Mouse (Mus musculus) thymus, postnatal 4 days (tissue): ENCODE measurements around the gene Gm20388.

Experiments used
- DNase-seq: peaks from one replicate; pipeline ENCODE4 v3.0.0; 2021

The Gm20388 gene

DNA sequence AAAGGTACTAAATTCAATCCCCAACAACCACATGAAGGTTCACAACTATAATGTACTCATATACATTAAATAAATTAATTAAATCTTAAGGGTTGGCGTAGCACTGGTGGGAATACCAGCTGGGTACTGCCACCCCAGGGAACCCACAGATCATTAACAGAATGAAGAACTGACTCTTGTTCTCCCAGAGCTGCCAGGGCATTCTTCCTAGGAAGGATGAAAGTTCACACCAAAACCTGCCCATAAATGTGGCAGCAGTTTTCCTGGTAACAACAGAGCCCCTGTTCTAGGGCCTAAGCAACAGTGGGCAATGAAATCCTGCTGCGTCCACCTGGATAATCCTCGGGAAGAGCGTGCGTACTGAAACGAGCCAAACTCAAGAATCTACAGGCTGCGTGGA lies 2531.7 kb downstream of the Gm20388 start:
- DNase-seq, result no peak

DNA sequence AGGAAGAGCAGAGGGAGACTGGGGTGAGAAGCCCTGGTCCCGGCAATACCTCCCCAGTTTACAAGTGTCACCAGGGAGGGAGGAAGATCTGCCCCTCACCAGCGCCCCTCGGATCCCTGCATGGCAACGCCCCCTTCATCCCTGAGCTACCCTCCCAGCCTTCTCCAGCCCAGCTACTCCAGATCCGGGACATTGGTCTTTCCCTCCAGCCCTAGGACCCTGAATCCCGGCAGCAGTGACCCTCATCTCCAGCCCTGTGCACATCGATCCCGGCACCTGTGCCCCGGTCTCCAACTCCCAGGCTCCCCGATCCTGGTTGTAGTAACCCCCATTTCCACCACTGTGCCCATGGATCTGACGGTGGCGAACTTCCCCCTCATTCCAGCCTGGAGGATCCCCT lies 2532.1 kb downstream of the Gm20388 start:
- DNase-seq, result peak; percentile 30

DNA sequence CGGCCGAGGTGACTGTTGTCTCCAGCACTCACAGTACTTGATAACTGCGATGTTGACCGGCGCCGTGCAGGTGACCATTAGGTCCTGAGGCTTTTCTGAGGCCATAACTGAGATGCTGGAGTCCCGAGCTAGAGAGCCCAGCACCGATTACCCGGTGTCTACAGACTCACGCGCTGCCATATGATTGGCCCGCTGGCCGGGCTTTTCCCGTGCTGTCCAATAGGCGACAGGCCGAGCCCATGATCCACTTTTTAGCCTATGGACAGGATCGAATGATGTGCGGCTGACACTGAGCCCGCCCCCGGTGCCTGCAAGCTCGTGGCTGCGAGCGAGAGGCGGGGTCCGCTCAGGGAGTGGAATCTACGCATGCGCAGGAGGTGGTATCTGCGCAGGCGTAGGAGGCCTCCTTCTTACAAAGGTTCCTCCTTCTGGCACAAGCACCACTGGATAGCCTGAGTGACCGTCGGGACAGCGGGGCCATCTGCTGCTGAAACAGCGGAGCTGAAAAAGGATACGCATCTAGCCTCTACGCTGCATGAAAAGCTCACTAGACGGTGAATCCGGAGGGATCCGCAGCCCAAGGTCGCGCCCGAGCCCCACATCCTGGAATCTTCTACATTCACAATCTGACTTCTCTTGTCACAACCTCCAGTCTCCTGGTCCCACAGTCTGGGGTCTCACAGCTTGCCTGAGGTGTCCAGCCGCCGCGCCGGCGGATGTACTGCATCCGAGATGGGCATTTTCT lies 2532.8 kb downstream of the Gm20388 start, which contains the start of gene Mvd:
Gene Mvd, minus strand, starts transcription at position 161 of the 745 bp plus-strand sequence.
- DNase-seq, result peak; percentile 98

DNA sequence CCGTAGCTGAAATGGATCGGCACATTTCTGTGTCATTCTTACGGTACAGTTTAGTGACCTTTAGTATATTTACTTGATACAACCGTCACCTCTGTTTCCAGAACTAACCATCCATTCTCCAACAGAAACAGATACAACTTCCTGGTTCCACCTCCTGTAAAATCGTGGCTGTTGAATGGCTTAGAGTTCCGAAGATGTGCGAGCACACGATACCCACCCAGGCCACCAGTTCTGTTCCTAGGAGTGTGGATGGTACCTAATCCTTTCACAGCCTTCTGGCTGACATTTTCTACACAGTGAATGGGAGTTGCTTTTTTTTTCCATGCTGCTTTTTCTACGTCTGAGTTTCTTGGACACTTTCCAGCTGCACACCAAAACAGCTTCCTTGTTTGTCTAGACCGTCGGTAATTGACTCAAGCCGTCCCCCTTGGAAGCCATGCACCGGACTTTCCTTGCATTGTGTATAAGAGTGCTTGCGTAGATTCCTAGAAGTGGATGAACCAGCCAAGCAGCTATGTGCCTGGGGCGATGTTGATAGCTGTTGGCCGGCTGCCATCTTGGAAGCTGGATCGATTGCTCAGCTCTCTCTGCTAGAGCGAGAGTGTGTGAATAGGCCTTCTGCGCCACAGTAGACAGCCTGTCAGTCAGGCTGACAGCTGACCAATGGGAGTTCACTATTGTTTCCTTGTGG lies 2533.6 kb downstream of the Gm20388 start:
- DNase-seq, result peak; percentile 59

DNA sequence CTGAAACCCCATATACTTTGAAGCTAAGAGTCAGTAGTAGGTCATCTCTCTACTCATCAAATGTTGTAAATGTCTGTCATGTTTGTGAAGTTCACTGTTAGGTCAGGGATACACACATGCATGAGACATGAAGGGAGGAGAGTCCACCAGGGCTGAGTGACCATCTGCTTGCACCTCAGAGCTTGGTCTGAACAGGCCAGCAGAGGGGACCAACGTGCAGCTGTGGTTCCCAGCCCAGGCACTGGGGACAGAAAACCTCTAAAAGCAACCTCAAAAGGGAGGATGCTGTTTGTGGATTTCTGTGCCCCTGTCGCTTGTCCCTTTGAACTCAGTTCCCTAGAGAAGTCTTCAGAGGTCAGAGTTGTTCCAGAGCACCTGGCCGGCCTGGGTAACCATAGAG lies 2534.6 kb downstream of the Gm20388 start:
- no peak for DNase-seq

DNA sequence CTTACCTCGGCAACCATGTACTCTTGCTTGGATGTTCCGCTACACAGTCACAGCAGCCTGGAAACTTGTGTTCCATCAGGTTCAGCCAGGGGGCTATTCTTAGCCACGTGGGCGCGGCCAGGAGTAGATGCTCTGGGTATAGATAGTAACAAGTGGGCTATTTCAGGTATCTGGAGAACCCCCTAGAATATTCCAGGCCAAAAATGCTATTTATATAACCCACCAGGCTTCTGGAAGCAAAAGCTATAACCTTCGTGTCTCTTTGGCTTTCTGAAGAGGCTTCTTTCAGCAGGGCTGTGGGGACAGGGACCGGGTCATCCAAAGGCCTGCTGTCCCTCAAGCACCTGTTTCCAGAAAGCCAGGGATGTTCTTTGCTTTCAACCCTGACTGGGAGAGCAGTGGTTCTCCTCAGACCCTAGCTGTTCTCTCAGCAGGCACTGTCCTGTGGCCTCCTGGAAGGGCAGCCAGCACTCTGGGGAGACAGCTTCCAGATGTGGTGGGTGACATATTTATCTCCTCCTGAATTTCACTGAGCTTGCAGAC lies 2540.6 kb downstream of the Gm20388 start:
- DNase-seq, result no peak

DNA sequence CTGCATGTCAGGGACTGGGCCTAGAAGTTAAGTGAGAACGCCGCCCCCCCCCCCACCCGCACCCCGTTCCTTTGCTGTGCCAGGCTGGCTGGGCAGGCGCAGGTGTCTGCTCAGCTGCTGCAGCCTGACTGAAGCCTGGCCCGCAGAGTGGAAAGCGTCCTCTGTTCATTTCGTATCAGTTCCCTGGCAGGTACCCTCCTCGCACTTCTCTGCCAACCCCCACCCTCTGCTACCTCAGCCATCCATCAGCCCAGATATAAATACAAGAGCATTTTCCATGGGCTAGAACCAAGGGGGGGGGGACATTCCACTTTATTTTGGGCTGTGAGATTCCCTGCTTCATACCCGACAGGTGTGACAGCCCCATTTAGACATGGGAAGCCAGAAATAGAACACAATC lies 2541.5 kb downstream of the Gm20388 start:
- no peak for DNase-seq

DNA sequence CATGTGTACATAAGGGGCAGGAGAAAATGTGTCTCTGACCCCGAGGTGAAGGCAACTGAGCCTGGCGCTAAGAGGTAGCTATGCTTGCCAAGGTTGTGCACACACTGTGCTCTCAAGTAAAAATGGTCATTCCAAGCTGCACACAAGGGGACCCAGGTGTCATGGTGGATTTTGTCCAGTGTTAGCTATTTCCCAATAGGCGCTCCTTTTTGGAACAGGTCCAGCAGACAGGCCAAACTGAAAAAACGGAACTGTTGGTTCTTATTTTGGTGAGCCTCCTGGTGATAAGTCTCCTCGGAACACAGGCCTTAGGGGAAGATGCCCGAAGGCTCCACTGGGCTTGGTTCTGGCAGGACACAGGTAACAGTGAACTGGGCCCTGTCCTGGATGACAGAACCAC lies 2543.8 kb downstream of the Gm20388 start:
- DNase-seq, result no peak

DNA sequence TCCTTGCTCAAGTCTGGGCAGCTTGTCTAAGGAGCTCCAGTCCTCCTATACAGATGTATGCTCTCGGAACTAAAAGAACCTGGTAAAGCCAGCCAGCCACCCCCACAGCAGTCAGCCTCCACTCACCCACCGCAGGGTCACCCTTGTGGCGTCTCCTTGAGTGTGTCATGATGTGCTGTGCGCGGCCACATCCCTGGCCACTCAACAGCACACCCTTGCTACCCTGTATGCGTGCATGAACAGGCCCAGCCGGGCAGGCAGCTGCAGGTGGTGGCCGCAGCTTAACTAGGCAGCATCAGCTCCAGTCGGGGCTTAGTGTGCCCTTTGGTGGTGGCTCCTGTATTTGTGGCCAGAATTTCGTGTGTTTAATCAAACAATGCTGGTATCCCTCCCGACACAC lies 2546.5 kb downstream of the Gm20388 start:
- no peak for DNase-seq

DNA sequence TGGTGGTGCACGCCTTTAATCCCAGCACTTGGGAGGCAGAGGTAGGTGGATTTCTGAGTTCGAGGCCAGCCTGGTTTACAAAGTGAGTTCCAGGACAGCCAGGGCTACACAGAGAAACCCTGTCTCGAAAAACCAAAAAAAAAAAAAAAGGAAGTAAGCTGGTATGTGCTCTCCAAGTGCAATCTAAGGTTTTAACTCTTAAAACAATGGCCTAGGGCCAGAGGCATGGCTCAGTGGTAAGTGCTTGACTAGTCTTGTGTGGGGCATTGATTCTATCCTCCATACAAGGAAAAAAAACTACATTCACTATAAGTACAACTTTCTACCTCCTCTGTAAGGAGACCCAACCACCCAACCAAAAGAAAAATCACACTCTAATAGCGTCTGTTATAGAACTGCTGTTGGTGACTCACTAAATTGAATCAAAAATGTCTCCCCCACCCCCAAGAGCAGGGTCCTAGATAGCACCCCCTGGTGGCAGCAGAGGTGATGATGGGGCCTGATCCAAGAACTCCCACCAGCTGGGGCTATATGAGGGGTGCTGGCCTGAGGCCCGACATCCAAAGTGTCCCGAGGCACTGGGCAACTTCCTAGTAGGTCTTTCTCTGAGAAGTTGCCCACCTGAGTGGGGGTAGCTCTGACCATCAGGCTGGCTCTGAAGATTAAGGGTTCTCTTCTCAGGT lies 2548.7 kb downstream of the Gm20388 start:
- DNase-seq, result peak; percentile 92

DNA sequence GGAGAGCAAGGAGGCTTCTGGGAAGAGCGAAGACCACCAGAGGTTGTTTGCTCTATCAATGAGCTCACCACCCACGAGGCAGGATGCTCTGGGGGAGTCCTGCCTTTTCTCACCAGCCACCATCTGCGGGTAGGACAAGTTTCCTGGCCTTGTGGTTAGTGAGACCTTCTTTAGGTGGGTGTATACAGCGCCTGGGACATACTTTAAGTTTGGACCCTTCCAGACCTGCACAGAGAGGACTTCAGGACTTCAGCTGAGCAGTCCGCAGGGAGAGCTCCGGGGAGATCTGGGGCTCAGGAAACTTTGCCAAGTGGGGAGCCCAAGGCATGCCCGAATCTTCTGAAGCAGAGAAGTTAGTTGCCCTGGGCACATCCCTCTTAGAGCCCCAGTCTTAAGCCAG lies 2549.3 kb downstream of the Gm20388 start:
- peak; percentile 60 for DNase-seq

DNA sequence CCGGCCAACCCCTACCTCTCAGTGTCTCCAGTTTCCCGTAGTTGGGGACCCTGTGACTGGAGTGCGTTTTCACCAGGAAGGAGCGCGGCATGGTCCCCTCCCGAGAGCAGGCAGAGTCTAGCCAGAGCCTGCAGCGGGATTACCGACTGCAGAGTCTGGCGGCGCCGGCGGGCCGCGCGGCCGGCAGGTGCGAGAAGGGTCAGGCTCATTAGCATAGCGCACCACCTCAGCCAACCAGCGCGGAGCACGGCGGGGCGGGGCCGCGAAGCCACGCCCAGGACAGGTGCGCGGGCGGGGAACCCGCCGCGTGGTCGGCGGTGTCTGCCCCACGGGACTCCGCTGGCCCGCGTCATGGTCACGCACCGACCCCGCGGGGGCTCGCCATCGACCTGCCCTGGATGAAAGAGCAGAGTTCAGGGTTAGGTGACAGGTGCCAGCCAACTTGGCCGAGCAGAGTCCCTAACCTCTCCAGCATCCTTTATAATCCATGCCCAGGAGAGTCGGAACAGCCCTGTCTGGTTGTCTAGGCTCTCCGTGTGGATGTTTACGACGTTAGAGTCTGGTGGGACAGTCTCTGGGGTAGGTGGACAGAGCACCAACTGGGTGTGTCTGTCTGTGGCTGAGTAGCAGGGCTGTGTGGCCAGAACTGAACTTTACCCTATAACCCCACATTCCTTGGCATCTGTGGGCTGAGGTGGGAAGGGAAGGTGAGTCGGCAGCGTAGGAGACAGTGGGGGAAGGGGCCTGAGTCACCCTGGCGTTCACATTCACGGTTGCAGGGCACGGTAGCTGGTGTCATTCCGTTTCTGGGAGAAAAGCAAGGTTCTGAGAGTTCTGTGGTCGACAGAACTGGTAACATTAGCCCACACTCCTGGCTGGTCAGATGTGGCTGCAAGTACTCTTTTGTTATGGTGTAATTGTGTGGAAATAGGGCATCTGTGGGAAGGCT lies 2550.2 kb downstream of the Gm20388 start, which contains the start of gene Snai3:
Gene Snai3, minus strand, starts transcription at position 210 of the 949 bp plus-strand sequence.
- DNase-seq, result peak; percentile 87

DNA sequence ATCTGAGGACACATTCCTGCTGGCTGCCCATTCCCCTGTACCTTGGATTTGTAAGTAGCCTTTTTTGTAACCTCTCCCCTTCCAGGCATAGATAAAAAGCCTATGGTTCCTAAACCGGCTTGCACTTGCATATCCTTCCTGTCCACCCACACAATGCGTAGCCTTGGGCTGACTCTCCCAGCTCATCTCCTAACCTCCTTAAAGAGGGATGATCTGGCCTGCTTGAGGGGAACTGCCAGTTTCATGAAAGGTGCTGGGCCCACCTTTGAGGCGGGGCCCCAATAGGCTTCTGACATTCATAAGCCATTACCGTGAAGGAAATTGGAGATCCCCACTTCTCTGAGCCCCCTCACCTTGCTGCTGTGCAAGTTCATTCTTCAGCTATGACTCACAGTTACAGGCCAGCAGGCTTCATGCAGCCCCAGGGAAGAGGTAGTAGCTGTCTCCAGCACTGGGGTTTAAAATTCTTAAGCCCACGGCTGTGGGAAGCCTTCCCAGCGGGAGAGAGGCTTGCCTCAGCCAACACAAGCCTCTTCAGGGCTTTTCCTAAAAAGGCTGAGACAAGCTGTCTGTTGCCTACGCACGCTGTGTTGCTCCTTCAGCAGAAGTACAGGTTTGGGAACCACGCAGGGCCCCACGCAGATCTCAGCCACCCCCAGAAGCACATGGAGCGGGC lies 2551.0 kb downstream of the Gm20388 start:
- DNase-seq, result peak; percentile 44

DNA sequence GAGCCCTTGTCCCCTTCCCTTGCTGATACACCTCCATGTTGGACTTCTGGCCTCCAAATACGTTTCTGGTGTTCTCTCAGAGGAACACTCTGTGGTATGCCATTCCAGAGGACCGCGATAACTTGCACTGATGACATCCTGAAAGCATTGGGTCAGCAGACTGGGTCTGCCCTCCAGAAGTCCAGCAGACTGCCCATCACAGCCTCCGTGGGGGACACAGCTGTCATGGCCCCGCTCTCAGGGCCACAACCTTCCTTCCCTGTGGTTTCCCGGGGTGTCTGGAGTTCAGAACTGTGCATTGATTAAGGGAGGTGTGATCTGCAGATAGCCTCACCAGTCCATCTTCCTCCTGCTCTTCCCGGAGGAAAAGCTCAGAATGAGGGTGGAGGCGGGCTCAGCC lies 2551.9 kb downstream of the Gm20388 start:
- no peak for DNase-seq

DNA sequence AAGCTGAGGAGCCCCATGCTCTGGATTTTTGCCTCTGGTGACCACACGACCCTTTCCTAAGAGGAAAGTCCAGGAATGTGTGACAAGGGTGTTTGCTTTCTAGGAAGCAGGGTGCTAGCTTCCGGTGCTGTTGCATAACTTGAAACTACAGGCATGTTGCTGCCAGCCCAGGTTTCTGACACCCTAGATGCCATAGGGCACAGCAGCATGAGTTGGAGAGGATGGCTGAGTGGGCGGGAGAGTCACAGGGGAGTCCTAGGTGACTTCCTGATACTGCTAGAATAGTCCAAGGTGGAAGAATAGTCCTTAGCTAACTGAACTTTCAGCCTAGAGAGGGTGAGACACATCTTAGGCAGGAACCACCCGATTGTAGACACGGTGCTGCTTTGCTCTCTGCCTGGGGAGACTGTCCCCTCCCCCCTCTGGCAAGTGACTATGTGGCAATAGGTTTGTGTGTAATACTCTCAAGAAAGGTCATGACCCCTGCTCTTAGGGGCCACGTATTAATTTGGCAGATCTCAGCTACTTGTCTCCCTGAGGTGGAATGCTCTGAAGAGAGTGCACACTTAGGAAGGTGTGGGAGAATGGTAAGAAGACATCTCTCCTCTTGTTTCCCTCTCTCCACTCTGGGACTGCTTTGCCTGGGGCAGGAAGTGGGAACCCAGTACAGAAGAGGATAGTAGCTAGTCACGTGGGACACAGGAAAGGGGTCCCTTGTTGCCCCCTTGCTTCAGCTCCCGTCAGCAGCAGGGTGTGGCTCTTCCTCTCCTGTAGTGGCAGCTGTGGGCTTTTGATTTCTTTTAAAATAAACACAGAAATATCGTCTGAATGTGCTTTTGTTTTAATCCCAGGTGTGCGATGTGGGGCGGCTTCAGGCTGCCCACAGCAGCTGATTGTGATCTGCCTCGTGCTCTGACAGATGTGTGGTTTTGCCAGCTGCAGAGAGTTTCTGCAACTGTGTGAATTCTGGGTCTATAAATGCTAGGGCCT lies 2553.3 kb downstream of the Gm20388 start:
- peak; percentile 68 for DNase-seq

DNA sequence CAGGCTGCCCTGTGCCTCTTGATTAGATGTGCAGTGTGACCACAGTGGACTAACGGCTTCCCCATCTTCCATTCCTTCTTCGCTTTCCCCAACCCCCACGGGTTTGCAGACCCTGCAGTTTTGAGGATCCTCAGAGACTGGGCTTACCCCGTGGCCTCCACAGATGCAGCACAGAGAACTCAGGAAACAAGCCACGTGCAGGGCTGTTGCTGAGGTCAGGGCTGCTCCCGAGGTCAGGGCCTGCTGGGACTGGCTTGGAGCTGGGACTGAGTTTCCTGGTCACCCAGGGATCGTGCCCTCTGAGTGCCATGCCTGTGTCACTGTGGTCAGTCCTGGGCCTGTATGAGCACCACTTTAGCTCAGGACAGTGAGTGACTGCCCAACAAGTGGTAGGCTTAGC lies 2554.3 kb downstream of the Gm20388 start:
- DNase-seq, result peak; percentile 38

DNA sequence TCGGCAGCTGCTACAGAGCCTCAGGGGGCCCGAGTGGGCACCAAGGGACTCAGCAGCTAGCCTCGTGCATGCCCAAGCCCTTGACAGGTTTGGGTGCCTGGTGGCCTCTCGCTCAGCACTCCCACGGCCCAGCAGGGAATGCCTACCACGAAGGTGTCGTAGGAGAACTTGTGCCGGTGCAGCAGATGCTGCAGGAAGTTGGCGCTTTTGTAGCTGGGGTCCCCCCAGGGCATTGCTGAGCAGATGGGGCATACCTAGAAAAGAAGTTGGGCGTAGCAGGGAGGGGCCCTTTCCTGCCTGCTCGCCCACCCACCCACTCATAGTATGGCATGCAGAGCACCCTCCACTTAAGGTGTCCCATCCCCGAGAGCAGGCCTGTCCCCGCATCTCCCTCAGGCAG lies 2557.2 kb downstream of the Gm20388 start:
- DNase-seq, result peak; percentile 76

DNA sequence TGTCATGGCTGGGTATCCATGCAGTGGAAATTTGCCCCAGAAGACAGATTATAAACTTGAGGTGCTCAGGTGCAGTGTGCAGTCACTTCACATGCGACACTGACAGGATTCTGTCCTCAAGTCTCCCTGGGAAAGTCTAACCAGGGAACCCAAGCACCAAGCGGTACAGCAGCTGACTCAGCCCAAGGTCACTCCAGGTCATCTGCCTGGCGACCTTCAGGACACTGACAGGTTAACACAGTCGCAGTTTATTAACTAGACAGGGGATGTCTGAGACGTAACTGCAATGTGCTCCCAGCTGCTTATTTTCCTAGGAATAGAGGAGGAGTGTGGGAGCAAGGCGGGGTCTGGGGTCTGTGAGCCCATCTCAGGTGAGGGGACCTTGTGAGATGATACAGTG lies 2558.8 kb downstream of the Gm20388 start:
- DNase-seq, result no peak

DNA sequence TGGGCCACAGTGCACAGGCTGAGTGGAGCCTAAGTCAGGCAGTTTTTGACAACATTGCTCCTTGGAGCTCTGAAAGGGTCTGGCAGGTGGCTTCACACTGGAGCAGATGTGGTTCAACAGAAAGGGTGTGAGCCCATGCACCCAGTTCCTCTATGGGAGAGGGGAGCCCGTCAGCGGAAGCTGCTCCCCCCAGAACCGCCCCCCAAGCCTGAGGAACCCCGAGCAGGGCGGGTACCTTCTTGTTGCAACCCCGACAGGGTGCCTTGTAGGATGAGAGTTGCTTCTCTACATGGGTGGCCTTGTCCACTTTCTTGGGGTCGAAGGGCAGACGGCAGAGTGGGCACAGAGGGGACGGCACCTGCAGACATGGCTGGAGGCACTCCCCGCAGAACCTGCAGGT lies 2559.3 kb downstream of the Gm20388 start:
- peak; percentile 88 for DNase-seq

DNA sequence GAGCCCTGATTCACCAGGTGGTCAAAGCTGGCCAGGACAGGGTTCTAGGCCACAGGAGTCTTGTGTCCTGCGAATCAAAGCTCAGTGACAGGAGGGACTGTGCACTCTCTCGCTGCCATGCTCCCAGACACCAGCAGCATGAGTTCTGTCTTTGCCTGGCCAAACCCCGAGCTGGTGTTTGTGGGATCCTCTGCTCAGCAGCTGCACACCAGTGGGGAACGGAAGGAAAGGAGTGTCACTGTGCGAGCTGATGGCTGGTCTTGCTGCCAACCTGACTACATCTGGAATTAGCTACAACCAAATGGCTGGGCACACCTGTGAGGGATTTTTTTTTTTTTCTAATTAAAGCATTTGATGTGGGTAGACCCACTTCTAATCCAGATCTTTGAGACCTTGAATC lies 2560.1 kb downstream of the Gm20388 start:
- DNase-seq, result peak; percentile 76
